Mouse (Mus musculus) forebrain, embryonic 13.5 days (tissue): ENCODE measurements around the gene Mapk8ip3. TPM values are rescaled to one million over a fixed set of nuclear protein-coding genes. Genes with fewer than 3 reads are reported as not detected.
A peak's percentile ranks its signal among the peaks of the same experiment; 100 is the strongest.

Source experiments
- ATAC-seq: fragments of 200-750 bp; cut with Nextera tagmentation; 2 replicates; pipeline ENCODE4 v1.8.0; 2017
- H3K27ac ChIP-seq: fragments of 300-500 bp; sonication (generic); 2 replicates; pipeline ENCODE4 v1.5.1; 2015; ENCODE audit warnings: inconsistent platforms, mild to moderate bottlenecking, moderate library complexity
- H3K27me3 ChIP-seq: fragments of 300-500 bp; sonication (generic); 2 replicates; pipeline ENCODE4 v1.6.1; 2015; ENCODE audit warnings: mild to moderate bottlenecking, inconsistent platforms
- H3K36me3 ChIP-seq: fragments of 300-500 bp; sonication (generic); 2 replicates; pipeline ENCODE4 v1.6.1; 2015; ENCODE audit warnings: mild to moderate bottlenecking, inconsistent platforms; ENCODE audit not compliant: poor library complexity, severe bottlenecking
- H3K4me1 ChIP-seq: fragments of 300-500 bp; sonication (generic); 2 replicates; pipeline ENCODE4 v1.6.1; 2015; ENCODE audit warnings: inconsistent platforms
- H3K4me2 ChIP-seq: fragments of 300-500 bp; sonication (generic); 2 replicates; pipeline ENCODE4 v1.6.1; 2015; ENCODE audit warnings: inconsistent platforms, mild to moderate bottlenecking, moderate library complexity
- H3K4me3 ChIP-seq: fragments of 300-500 bp; sonication (generic); 2 replicates; pipeline ENCODE4 v1.5.1; 2015; ENCODE audit warnings: mild to moderate bottlenecking, inconsistent platforms
- H3K9ac ChIP-seq: fragments of 300-500 bp; sonication (generic); 2 replicates; pipeline ENCODE4 v1.6.1; 2015; ENCODE audit warnings: mild to moderate bottlenecking, inconsistent platforms
- H3K9me3 ChIP-seq: fragments of 300-500 bp; sonication (generic); replicated peaks from 2 replicates; pipeline ENCODE4 v1.6.1; 2016; ENCODE audit warnings: inconsistent platforms
- WGBS: fragments of 180-500 bp; shearing (Covaris S2); methylation state at CpG from one replicate; pipeline ENCODE4 v1.1.7; 2015; 5-methylcytosine and 5-hydroxymethylcytosine counted together
- polyA plus RNA-seq: library from polyadenylated mRNA; unstranded; fragments of >200 nt; fragmentation: Nextera tagmentation; extraction: Ambion mirVana; gene quantifications from 2 replicates; pipeline ENCODE4 v1.2.1, GENCODE M21; 2015

Gene Mapk8ip3
- polyA plus RNA-seq, 1 experiment from 2014 or later: 60.8 TPM

DNA sequence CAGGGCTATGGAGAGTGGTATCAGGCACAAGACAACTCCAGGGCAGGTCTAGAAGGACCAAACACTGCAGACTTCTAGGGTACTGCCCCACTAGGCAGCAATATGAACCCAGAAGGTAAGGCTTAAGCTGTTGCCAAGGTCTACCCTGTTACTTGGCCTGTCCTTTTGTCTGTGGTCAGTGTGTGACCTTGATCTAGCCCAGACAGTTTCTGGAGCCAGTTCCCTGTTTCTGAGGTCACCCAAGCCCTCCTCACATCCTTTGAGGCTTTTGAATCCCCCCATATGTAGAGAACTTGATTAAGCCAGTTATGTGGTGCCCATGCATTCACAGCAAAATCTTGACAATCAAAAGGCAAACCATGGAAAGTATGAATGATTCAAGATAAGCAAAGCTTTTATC, 1.1 kb downstream of the Mapk8ip3 start:
- Histone ChIP-seq H3K9me3 (no peaks in the 10 kb centered on the region), H3K36me3 (peaks cover 11% of the 10 kb centered on the region; the same call in 1 of the 2 replicates), H3K4me2 (peak overlapping the region; percentile 90), H3K27ac (no peak overlapping the region), H3K4me3 (peak overlapping the region; percentile 99), H3K27me3 (no peaks in the 10 kb centered on the region), H3K4me1 (peaks cover 28% of the 10 kb centered on the region), H3K9ac (peak overlapping the region; percentile 97)
- ATAC-seq: no peak

DNA sequence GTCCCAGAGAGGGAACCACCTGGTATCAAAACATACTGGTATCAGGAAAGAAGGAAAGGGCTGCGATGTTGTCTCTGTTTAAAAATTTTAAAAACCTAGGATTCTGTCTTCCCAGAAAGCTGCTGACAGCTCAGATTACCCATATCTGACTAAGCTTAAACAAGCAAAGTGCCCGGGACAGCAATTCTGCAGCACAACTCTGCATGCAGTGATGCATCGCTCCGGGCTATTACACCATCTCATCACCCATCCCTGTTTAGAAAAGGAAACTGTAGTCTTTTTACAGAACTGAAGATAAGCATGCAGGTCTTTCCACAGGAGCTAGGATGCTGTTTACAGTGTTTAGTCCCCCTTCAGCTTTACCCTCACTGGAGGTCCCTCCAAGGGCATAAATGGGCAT, 1.9 kb downstream of the Mapk8ip3 start:
- Histone ChIP-seq H3K4me1 (peaks cover 28% of the 10 kb centered on the region), H3K4me3 (peak overlapping the region; percentile 99)
- 93% methylated on average over 4 of the region's 4 CpGs for WGBS

DNA sequence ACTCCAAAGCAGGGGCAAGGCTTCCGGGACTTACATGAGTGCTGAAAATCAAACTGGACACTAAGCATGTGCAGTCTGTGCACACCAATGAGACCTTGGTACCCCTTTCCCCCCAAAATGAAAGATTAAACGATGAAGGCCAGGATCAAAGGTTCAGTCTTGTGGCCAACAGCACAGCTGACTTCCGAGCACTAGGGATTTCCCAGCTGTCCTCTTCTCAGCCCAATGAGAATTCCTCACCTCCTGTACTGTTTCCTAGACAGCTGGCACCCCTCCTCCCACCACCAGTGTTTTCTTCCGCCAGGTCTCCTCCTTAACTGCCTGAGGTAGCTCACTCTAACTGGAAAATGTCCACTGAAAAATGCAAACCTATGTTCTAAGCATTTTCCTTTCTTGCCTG, 3.6 kb downstream of the Mapk8ip3 start:
- Histone ChIP-seq H3K9ac (no peak overlapping the region), H3K4me2 (no peak overlapping the region), H3K9me3 (no peaks in the 10 kb centered on the region), H3K36me3 (peaks cover 11% of the 10 kb centered on the region; the same call in 1 of the 2 replicates), H3K4me3 (no peak overlapping the region), H3K4me1 (peaks cover 28% of the 10 kb centered on the region), H3K27ac (no peak overlapping the region), H3K27me3 (no peaks in the 10 kb centered on the region)
- 74% methylated on average over 4 of the region's 4 CpGs for WGBS
- no peak for ATAC-seq

More for the DNA sequence above, 1.9 kb downstream of the Mapk8ip3 start:
- H3K27me3 ChIP-seq: no peaks in the 10 kb centered on the region
- H3K36me3 ChIP-seq: peaks cover 11% of the 10 kb centered on the region; the same call in 1 of the 2 replicates
- H3K9me3 ChIP-seq: no peaks in the 10 kb centered on the region
- H3K4me2 ChIP-seq: peak overlapping the region; percentile 90
- no peak overlapping the region for H3K27ac ChIP-seq
- peak overlapping the region; percentile 97 for H3K9ac ChIP-seq
- no peak for ATAC-seq

DNA sequence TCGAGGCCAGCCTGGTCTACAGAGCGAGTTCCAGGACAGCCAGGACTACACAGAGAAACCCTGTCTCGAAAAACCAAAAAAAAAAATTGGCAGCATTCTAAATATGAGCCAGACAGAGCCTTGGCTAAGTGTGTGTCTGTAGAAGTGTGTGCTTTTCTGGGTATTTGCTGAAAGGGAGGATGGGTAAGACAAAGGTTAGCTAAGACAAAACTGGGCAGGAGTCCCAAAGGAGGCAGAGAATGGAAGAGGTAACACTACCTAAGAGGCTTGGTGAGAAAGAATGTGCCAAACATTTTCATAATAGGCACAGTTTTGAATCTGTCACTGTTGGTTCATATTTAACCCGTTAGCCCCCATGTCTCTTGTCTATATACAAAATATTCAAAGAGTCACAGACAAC, 4.3 kb downstream of the Mapk8ip3 start:
- Histone ChIP-seq H3K4me2 (no peak overlapping the region), H3K9ac (no peak overlapping the region), H3K4me1 (peaks cover 28% of the 10 kb centered on the region), H3K27me3 (no peaks in the 10 kb centered on the region), H3K9me3 (no peaks in the 10 kb centered on the region), H3K36me3 (peaks cover 16% of the 10 kb centered on the region; the same call in 1 of the 2 replicates), H3K4me3 (no peak overlapping the region), H3K27ac (no peak overlapping the region)
- WGBS: 92% methylated on average over 4 of the region's 4 CpGs
- no peak for ATAC-seq

DNA sequence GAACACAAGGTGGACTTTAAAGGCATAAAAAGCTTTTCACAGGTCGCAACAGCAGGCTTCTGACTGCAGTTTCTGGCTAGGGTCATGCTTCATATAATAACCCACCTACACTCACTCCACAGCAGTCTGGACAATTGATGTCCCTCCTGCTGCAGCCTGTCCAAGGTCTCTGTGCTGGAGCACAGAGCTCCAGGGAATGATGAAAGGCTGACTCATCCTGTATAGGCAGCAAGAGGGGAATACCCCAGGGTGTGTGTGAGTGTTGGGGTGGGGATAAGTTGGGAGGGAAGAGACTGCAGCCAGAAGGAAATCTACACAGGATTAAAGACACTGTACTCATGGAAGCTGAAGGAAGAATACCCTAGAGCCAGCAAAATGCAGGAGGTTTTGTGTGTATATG, 7.3 kb downstream of the Mapk8ip3 start:
- whole genome bisulfite sequencing: 86% methylated on average over 1 of the region's 1 CpGs
- Histone ChIP-seq H3K4me1 (peaks cover 12% of the 10 kb centered on the region), H3K9me3 (no peaks in the 10 kb centered on the region), H3K27me3 (no peaks in the 10 kb centered on the region), H3K27ac (no peak overlapping the region), H3K4me2 (no peak overlapping the region), H3K36me3 (peaks cover 46% of the 10 kb centered on the region), H3K4me3 (no peak overlapping the region), H3K9ac (no peak overlapping the region)
- ATAC-seq: no peak

DNA sequence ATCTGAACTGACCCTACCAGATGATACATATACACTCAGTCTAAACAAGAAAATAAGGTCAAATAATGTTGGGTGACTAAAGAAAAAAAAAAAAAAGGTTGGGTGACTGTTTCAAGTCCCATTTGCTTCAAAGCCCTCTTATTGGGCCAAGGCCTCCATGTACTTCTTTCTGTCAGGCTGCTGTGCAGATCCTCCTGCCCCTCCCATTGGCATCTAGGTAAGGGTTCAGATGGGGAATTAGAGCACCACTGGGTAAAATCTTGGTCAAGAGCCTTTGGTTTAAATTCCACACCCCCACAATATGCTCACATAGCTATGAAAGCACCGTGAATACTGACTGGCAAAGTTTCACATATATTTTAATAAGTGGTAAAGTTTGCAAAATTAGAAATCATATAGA, 13.5 kb downstream of the Mapk8ip3 start:
- Histone ChIP-seq H3K27ac (no peak overlapping the region), H3K4me2 (no peak overlapping the region), H3K9ac (no peak overlapping the region), H3K4me3 (no peak overlapping the region), H3K27me3 (no peaks in the 10 kb centered on the region), H3K4me1 (no peaks in the 10 kb centered on the region), H3K9me3 (no peaks in the 10 kb centered on the region), H3K36me3 (peaks cover 97% of the 10 kb centered on the region)
- 96% methylated on average over 1 of the region's 1 CpGs for WGBS
- ATAC-seq: no peak

DNA sequence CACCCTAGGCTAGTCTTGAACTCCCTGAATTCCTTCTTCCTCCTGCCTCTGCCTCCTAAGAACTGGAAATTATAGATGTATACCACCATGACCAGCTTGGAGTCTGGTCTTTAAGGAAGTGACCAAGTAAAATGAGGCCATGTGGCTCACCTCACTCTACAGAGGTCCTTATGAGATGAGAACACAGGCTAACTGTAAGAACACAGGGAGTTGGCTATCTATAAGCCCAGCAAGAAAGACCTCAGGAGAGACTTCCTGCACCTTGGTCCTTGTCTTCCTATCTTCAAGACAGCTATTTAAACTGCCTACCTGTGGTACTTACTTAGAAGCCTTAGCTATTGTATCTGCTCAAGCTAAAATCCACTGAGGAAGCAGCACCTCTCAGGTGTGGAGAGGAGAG, 22.8 kb downstream of the Mapk8ip3 start:
- H3K9me3 ChIP-seq: no peaks in the 10 kb centered on the region
- H3K9ac ChIP-seq: no peak overlapping the region
- ATAC-seq: no peak
- H3K27ac ChIP-seq: no peak overlapping the region
- no peaks in the 10 kb centered on the region for H3K27me3 ChIP-seq
- no peaks in the 10 kb centered on the region for H3K4me1 ChIP-seq
- peaks cover 98% of the 10 kb centered on the region for H3K36me3 ChIP-seq
- H3K4me3 ChIP-seq: no peak overlapping the region
- H3K4me2 ChIP-seq: no peak overlapping the region

DNA sequence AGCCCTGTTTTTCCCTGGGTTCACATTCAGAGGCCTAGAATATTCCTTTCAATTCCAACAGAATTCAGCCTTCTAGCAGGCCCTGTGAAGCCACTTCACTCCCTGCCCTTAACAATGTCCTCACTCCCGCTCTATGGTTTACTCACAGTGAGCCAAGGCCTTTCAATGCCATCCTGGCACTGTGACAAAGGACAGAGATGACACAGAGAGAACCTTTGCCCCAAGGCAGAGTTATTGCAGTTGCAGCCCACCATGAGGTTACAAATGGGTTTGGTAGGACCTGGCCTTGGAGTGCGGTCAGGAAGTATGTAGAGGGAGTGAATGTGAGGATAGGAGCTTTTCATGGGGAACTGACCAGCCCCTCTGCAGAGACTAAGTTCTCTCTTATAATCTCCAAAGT, 29.2 kb downstream of the Mapk8ip3 start:
- WGBS: 93% methylated on average over 2 of the region's 2 CpGs
- no peak for ATAC-seq

DNA sequence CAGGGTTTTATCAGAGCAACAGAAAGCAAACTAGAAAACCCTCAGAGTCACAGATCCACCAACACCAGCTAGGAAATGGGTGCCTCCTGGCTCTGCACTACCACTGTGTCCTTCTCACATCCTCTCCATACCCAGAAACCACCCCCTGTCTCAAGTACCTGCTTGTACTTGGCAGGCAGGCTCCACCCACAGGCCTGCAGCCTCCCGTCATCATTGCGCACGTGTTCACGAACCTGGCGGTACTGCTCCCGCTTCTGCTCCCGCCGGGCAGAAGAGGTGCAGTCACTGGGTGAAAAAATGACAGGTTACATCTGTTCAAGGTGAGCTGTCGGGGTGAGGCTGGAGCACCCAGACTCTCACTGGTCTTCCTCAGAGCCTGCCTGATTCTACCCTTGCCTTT, 33.0 kb downstream of the Mapk8ip3 start:
- 94% methylated on average over 9 of the region's 9 CpGs for WGBS
- Histone ChIP-seq H3K36me3 (peaks cover 100% of the 10 kb centered on the region), H3K4me3 (no peak overlapping the region), H3K9me3 (no peaks in the 10 kb centered on the region), H3K4me1 (no peaks in the 10 kb centered on the region), H3K9ac (no peak overlapping the region), H3K4me2 (no peak overlapping the region), H3K27me3 (no peaks in the 10 kb centered on the region), H3K27ac (no peak overlapping the region)
- no peak for ATAC-seq

More for the DNA sequence above, 29.2 kb downstream of the Mapk8ip3 start:
- no peak overlapping the region for H3K9ac ChIP-seq
- no peak overlapping the region for H3K4me2 ChIP-seq
- peaks cover 100% of the 10 kb centered on the region for H3K36me3 ChIP-seq
- no peaks in the 10 kb centered on the region for H3K27me3 ChIP-seq
- H3K4me1 ChIP-seq: no peaks in the 10 kb centered on the region
- H3K9me3 ChIP-seq: no peaks in the 10 kb centered on the region
- H3K4me3 ChIP-seq: no peak overlapping the region
- no peak overlapping the region for H3K27ac ChIP-seq

DNA sequence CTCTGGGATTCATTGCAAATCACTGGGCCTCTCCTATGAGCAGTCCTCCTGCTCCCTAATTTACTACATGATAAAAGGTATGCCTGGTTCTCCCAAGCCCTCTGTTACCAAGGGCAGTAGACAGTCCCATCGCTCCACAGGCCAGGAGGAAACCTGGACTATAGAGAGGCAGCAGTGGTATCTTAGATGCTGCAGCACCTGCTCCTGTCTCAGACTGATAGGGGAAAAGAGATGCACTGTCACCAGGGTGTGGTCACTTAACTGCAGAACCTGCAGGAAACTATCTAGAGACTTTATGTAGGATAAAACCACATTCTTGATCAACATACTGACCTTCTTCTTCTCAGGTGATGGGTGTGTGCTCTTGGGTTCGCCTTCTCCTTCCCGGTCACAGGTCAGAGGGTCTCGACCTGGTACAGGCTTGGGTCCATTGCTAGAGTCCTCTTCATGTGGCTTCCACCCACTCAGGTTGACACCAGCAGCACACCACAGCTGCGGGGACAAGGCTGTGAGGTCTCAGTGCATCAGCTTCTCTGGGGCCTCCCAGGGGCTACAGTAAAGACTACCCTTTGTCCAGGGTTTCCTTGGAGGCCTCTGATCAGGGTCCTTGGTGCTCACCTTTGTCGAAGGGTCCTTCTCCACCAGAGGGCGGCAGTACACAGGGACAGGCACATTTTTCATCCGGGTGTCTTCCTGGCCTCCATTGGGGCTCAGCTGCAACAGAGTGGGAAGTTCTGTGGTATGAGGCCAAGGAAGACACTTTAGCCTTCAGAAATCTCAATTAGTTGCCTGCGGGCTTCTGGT, 33.9 kb downstream of the Mapk8ip3 start:
- 69% methylated on average over 9 of the region's 9 CpGs for WGBS

DNA sequence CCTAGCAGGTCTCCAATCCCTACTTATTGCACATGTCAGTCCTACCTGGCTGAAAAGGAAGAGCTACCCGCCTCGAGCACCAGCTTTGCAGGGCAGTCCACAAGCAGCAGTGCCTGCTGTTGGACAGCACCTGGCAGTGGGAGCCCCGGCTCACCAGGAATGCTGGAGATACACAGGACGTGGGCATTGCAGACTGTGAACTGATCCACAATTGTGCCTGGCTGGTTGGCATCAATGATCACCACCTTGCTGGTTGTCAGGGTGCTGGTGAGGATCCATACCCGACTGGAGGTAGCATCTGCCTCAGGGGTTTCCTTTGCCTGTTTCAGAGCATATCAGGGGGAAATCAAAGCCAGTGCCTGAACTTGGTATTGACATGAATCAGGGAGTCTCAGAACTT, 34.7 kb downstream of the Mapk8ip3 start:
- Histone ChIP-seq H3K36me3 (peaks cover 100% of the 10 kb centered on the region), H3K27me3 (no peaks in the 10 kb centered on the region), H3K27ac (no peak overlapping the region), H3K4me1 (peaks cover 11% of the 10 kb centered on the region), H3K4me2 (no peak overlapping the region), H3K9ac (no peak overlapping the region), H3K4me3 (no peak overlapping the region), H3K9me3 (no peaks in the 10 kb centered on the region)
- ATAC-seq: no peak
- 90% methylated on average over 5 of the region's 5 CpGs for WGBS

More for the DNA sequence above, 33.9 kb downstream of the Mapk8ip3 start:
- peaks cover 100% of the 10 kb centered on the region for H3K36me3 ChIP-seq
- no peak for ATAC-seq
- no peak overlapping the region for H3K4me3 ChIP-seq
- peaks cover 4% of the 10 kb centered on the region for H3K4me1 ChIP-seq
- no peak overlapping the region for H3K9ac ChIP-seq
- no peak overlapping the region for H3K27ac ChIP-seq
- no peak overlapping the region for H3K4me2 ChIP-seq
- H3K9me3 ChIP-seq: no peaks in the 10 kb centered on the region
- H3K27me3 ChIP-seq: no peaks in the 10 kb centered on the region

DNA sequence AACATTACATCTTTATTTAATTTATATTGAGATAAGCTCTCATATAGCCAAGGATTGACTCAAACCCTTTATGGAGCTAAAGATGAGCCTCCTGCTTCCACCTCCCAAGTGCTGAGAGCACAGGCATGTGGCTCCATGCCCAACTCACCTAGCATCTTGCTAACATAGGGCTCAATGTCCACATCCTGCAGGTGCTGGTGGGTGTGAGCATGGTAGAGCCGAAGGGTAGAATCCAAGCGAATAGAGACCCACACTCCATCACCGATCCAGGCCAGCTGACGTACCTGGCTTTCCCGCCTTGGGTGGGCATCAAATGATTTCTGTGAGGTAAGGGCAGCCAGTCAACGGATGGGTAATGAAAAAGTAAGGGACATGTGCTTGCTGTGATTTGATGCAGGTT, 36.8 kb downstream of the Mapk8ip3 start:
- Histone ChIP-seq H3K36me3 (peaks cover 80% of the 10 kb centered on the region), H3K4me1 (peaks cover 30% of the 10 kb centered on the region), H3K4me3 (no peak overlapping the region), H3K27me3 (no peaks in the 10 kb centered on the region), H3K9ac (no peak overlapping the region), H3K9me3 (no peaks in the 10 kb centered on the region), H3K27ac (no peak overlapping the region), H3K4me2 (no peak overlapping the region)
- WGBS: 92% methylated on average over 6 of the region's 6 CpGs
- ATAC-seq: no peak

DNA sequence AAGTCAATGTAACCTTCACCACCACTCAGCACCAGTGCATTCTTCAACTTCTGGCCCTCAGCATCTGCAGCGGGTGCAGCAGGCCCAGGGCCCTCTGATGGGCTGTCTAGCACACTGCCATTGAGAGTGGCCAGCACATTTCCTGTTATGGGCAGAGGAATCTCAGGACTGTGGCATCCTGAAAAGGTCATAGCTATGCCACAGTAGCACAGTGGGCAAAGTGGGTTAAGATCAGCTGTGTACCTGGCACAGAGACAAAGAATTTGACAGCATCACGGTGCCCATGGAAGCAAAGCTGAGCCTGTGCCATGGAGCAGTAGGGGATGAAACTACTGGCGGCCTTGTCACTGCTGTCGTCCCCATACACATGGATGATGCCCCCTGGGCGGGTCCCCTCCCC, 37.6 kb downstream of the Mapk8ip3 start:
- Histone ChIP-seq H3K27me3 (no peaks in the 10 kb centered on the region), H3K4me1 (peaks cover 35% of the 10 kb centered on the region), H3K27ac (no peak overlapping the region), H3K4me3 (no peak overlapping the region), H3K9ac (no peak overlapping the region), H3K9me3 (no peaks in the 10 kb centered on the region), H3K4me2 (no peak overlapping the region), H3K36me3 (peaks cover 72% of the 10 kb centered on the region)
- WGBS: 85% methylated on average over 5 of the region's 5 CpGs
- ATAC-seq: no peak
